Mouse (Mus musculus) telencephalon, adult 2 months (tissue): ENCODE measurements around the gene Azin2.

Experiments used
- DNase-seq: peaks from one replicate; pipeline ENCODE4 v3.0.0-alpha.2; 2011; ENCODE audit warnings: low read depth, low spot score

Gene Azin2

GRCm38 (mm10) chr4:128977217-128977616, 15.0 kb upstream of the Azin2 start:
- no peak for DNase-seq

GRCm38 (mm10) chr4:128976577-128976976, 14.3 kb upstream of the Azin2 start:
- DNase-seq, result no peak

- DNase-seq, result no peak
Measured at GRCm38 (mm10) chr4:128974677-128975076, 12.4 kb upstream of the Azin2 start.

- no peak for DNase-seq
Measured at GRCm38 (mm10) chr4:128971065-128971694, 8.9 kb upstream of the Azin2 start.

- DNase-seq, result no peak
Measured at GRCm38 (mm10) chr4:128970417-128970807, 8.2 kb upstream of the Azin2 start.

GRCm38 (mm10) chr4:128969607-128970416, 7.6 kb upstream of the Azin2 start:
- DNase-seq, result no peak

GRCm38 (mm10) chr4:128969081-128969480, 6.8 kb upstream of the Azin2 start:
- DNase-seq, result no peak

GRCm38 (mm10) chr4:128966751-128967150, 4.5 kb upstream of the Azin2 start:
- no peak for DNase-seq

GRCm38 (mm10) chr4:128962926-128963290, 666 bp upstream of the Azin2 start:
- DNase-seq, result no peak

- DNase-seq, result no peak
Measured at GRCm38 (mm10) chr4:128961301-128962028, 777 bp downstream of the Azin2 start.

GRCm38 (mm10) chr4:128959676-128960075, 2.6 kb downstream of the Azin2 start:
- DNase-seq, result no peak

- DNase-seq, result no peak
Measured at GRCm38 (mm10) chr4:128958849-128959248, 3.4 kb downstream of the Azin2 start.

GRCm38 (mm10) chr4:128958156-128958555, 4.1 kb downstream of the Azin2 start:
- no peak for DNase-seq

- no peak for DNase-seq
Measured at GRCm38 (mm10) chr4:128957155-128957911, 4.9 kb downstream of the Azin2 start.

- no peak for DNase-seq
Measured at GRCm38 (mm10) chr4:128953851-128954250, 8.4 kb downstream of the Azin2 start.

GRCm38 (mm10) chr4:128950461-128950860, 11.8 kb downstream of the Azin2 start:
- DNase-seq, result no peak

GRCm38 (mm10) chr4:128949470-128950005, 12.7 kb downstream of the Azin2 start:
- no peak for DNase-seq

- DNase-seq, result no peak
Measured at GRCm38 (mm10) chr4:128948137-128948674, 14.0 kb downstream of the Azin2 start.

- no peak for DNase-seq
Measured at GRCm38 (mm10) chr4:128947326-128947933, 14.8 kb downstream of the Azin2 start.

GRCm38 (mm10) chr4:128946736-128947135, 15.5 kb downstream of the Azin2 start:
- DNase-seq, result no peak

GRCm38 (mm10) chr4:128942346-128942745, 19.9 kb downstream of the Azin2 start:
- no peak for DNase-seq
